Mouse (Mus musculus) liver, embryonic 12.5 days (tissue): ENCODE results near the gene Mxi1. TPM values are rescaled to one million over a fixed set of nuclear protein-coding genes. Genes with fewer than 3 reads are reported as not detected.
A peak's percentile ranks its signal among the peaks of the same experiment; 100 is the strongest.

Experiments
- ATAC-seq: fragments of 200-750 bp; cut with Nextera tagmentation; 2 replicates; pipeline ENCODE4 v1.8.0; 2017; ENCODE audit warnings: moderate number of reproducible peaks, mild to moderate bottlenecking, moderate library complexity
- H3K27ac ChIP-seq: fragments of 300-500 bp; sonication (generic); 2 replicates; pipeline ENCODE4 v1.5.1; 2016; ENCODE audit warnings: mild to moderate bottlenecking
- H3K27me3 ChIP-seq: fragments of 300-500 bp; sonication (generic); replicated peaks from 2 replicates; pipeline ENCODE4 v1.6.1; 2016; ENCODE audit warnings: mild to moderate bottlenecking, moderate library complexity
- H3K36me3 ChIP-seq: fragments of 300-500 bp; sonication (generic); 2 replicates; pipeline ENCODE4 v1.6.1; 2016; ENCODE audit warnings: mild to moderate bottlenecking, moderate library complexity
- H3K4me1 ChIP-seq: fragments of 300-500 bp; sonication (generic); 2 replicates; pipeline ENCODE4 v1.6.1; 2016
- H3K4me2 ChIP-seq: fragments of 300-500 bp; sonication (generic); 2 replicates; pipeline ENCODE4 v1.6.1; 2016; ENCODE audit warnings: mild to moderate bottlenecking, moderate library complexity
- H3K4me3 ChIP-seq: fragments of 300-500 bp; sonication (generic); 2 replicates; pipeline ENCODE4 v1.5.1; 2016; ENCODE audit warnings: mild to moderate bottlenecking, moderate library complexity
- H3K9ac ChIP-seq: fragments of 300-500 bp; sonication (generic); 2 replicates; pipeline ENCODE4 v1.6.1; 2016; ENCODE audit warnings: mild to moderate bottlenecking, moderate library complexity
- H3K9me3 ChIP-seq: fragments of 300-500 bp; sonication (generic); replicated peaks from 2 replicates; pipeline ENCODE4 v1.6.1; 2016; ENCODE audit warnings: mild to moderate bottlenecking, moderate library complexity
- WGBS: fragments of 180-500 bp; shearing (Covaris S2); methylation state at CpG from one replicate; pipeline ENCODE4 v1.1.7; 2016; ENCODE audit not compliant: insufficient replicate concordance; 5-methylcytosine and 5-hydroxymethylcytosine counted together
- polyA plus RNA-seq: library from polyadenylated mRNA; unstranded; fragments of >200 nt; fragmentation: Nextera tagmentation; extraction: Ambion mirVana; gene quantifications from 2 replicates; pipeline ENCODE4 v1.2.1, GENCODE M21; 2016

The Mxi1 gene
- polyA plus RNA-seq, 1 experiment from 2014 or later = 38.3 TPM

DNA sequence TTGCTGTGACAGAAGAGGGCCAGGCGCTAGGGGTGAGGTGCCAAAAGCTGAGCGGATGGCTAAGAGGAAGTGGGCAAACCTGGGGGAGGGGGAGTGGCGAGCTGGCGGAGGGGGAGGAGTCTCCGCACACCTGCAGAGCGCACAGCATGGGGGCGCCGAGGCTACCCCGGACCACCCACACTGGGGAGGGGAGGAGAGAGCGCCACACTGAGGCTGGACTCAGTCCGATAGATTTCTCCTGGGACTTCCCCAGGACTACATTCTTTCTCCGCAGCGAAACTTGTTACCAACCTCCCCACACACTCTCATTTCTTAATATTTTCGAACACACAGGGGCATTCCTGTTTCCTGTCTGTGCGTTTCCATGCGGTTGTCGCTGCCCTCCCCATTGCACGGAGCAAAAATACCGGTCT lies 113.0 kb downstream of the Mxi1 start:
- 10% methylated on average over 19 of the region's 19 CpGs for WGBS
- Histone ChIP-seq H3K4me2 (peak overlapping the region; percentile 52), H3K9me3 (no peaks in the 10 kb centered on the region), H3K4me3 (peak overlapping the region; percentile 7; the same call in 1 of the 2 replicates), H3K27me3 (peaks cover 49% of the 10 kb centered on the region), H3K4me1 (peaks cover 40% of the 10 kb centered on the region), H3K9ac (no peak overlapping the region; the same call in 1 of the 2 replicates), H3K27ac (no peak overlapping the region), H3K36me3 (no peaks in the 10 kb centered on the region)
- ATAC-seq = no peak

DNA sequence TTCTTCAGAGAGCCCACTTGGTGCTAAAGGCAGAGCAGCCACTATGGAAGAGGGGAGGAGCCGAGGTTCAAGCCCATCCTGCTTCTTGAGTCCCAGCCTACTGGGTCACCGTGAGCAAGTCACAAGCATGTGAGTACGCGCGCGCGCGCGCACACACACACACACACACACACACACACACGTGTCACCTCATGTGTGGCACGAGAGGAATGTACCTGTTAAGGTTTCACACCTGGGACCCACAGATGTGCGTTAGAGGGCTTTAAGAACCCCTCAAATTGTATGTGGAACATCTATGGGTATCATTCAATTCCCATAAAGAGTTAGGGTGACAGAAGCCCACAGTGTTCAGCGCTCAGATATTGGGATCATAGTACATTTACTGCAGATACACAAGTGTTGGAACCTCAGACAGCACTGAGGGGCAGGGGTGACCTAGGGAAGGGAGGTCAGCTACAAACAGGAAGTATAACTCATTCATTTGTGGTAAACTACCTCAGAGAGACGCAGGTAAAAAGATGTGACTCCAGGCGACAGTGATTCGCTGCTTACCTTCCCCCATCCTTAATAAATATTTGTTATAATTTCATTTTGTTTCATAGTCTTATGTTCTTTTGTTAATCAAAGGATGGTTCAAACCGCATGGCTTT lies 113.6 kb downstream of the Mxi1 start:
- peaks cover 40% of the 10 kb centered on the region for H3K4me1 ChIP-seq
- peaks cover 54% of the 10 kb centered on the region for H3K27me3 ChIP-seq
- peak overlapping the region; percentile 52 for H3K4me2 ChIP-seq
- WGBS = 39% methylated on average over 17 of the region's 17 CpGs
- peak overlapping the region; percentile 7; the same call in 1 of the 2 replicates for H3K4me3 ChIP-seq
- H3K36me3 ChIP-seq = no peaks in the 10 kb centered on the region
- H3K27ac ChIP-seq = no peak overlapping the region
- no peak overlapping the region; the same call in 1 of the 2 replicates for H3K9ac ChIP-seq
- no peaks in the 10 kb centered on the region for H3K9me3 ChIP-seq
- no peak for ATAC-seq

DNA sequence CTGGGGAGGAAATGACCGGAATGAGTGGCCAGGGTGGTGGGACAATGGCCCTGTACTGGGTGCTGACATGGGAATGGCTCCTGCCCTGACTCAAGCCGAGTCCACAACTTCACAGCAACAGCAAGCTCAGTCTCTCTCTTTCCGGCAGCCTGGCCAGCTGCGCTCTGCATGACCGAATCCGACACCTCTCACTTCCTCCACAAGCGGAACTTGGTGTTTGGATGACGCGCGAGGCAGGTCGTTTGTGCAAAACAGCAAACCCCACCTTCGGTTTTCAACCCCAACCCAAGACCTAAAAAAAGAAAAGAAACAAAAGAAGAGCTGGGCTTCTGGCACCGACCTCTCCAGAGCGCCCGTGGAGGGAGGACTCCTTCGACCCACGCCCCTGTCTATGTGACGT lies 114.3 kb downstream of the Mxi1 start:
- H3K4me2 ChIP-seq = peak overlapping the region; percentile 41
- peaks cover 40% of the 10 kb centered on the region for H3K4me1 ChIP-seq
- H3K27me3 ChIP-seq = peaks cover 54% of the 10 kb centered on the region
- H3K27ac ChIP-seq = no peak overlapping the region
- no peaks in the 10 kb centered on the region for H3K9me3 ChIP-seq
- H3K9ac ChIP-seq = no peak overlapping the region
- ATAC-seq = no peak
- WGBS = 22% methylated on average over 18 of the region's 18 CpGs
- no peak overlapping the region for H3K4me3 ChIP-seq
- no peaks in the 10 kb centered on the region for H3K36me3 ChIP-seq

Other genes starting within 250 kb of the Mxi1 start
- 42.1 and 42.2 TPM in 2 replicates for gene Add3, start 170.1 kb upstream of the Mxi1 start, polyA plus RNA-seq
- not detected in 2 replicates for gene Gm10197, start 61.2 kb downstream of the Mxi1 start, polyA plus RNA-seq
- gene Smndc1, start 80.1 kb downstream of the Mxi1 start, polyA plus RNA-seq = 29.3 and 30.6 TPM in 2 replicates
- gene Dusp5, start 218.6 kb downstream of the Mxi1 start, polyA plus RNA-seq = 5.7 and 5.9 TPM in 2 replicates